Mouse (Mus musculus): ENCODE data around the gene Tex12.

DNA sequence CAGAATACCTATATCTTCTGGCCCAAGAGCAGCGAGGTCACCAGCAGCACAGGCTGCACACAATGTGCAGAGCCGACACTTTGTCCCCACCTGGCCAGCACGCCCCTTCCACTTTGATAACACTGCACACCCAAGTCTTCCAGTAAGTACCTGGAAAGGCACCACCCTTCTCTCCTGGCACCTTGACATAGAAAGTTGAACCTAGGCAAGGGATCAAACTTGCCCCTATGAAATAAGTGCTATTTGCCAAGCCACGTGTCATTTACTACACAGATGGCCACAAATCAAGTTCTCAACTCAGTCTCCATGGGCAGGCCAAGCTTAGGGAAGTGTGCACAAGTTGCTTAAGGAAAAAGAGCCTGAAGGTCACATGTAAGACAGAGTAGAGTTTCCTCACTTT, 25.8 kb upstream of the Tex12 start:
- TF ChIP-seq CTCF (IDR thresholded peaks at IDR 0.05; ENCODE audit: extremely low read depth, insufficient read length, insufficient replicate concordance, low read depth, low read length) (no peak), POLR2A (IDR thresholded peaks at IDR 0.05; ENCODE audit: low read depth, low read length) (no peak)

Data from small intestine, adult 2 months (tissue).